Mouse (Mus musculus) stomach, embryonic 16.5 days (tissue): ENCODE measurements around the gene Gstt3. TPM values are rescaled to one million over a fixed set of nuclear protein-coding genes. Genes with fewer than 3 reads are reported as not detected.
A peak's percentile ranks its signal among the peaks of the same experiment; 100 is the strongest.
"Not testable (repeated sequence)": the region's sequence is repeated elsewhere in the genome, so short reads cannot be mapped to it uniquely, and the experiment has no call there.

Source experiments
- ATAC-seq: fragments of 200-750 bp; cut with Nextera tagmentation; 2 replicates; pipeline ENCODE4 v1.8.0; 2017; ENCODE audit warnings: moderate number of reproducible peaks, moderate TSS enrichment; ENCODE audit not compliant: insufficient read depth, low FRiP score
- H3K27ac ChIP-seq: fragments of 300-500 bp; sonication (generic); 2 replicates; pipeline ENCODE4 v1.5.1; 2014; ENCODE audit warnings: low read length
- H3K27me3 ChIP-seq: fragments of 300-500 bp; sonication (generic); 2 replicates; pipeline ENCODE4 v1.6.1; 2014; ENCODE audit warnings: low read length, control low read depth, mixed read lengths; ENCODE audit not compliant: control insufficient read depth, insufficient read depth
- H3K36me3 ChIP-seq: fragments of 300-500 bp; sonication (generic); 2 replicates; pipeline ENCODE4 v1.6.1; 2014; ENCODE audit warnings: low read length; ENCODE audit not compliant: control insufficient read depth, insufficient read depth
- H3K4me1 ChIP-seq: fragments of 300-500 bp; sonication (generic); 2 replicates; pipeline ENCODE4 v1.6.1; 2014; ENCODE audit warnings: low read length, control low read depth, mixed read lengths; ENCODE audit not compliant: control insufficient read depth, insufficient read depth
- H3K4me2 ChIP-seq: fragments of 300-500 bp; sonication (generic); 2 replicates; pipeline ENCODE4 v1.6.1; 2014; ENCODE audit warnings: low read depth, low read length, mixed read lengths
- H3K4me3 ChIP-seq: fragments of 300-500 bp; sonication (generic); replicated peaks from 2 replicates; pipeline ENCODE4 v1.5.1; 2014; ENCODE audit warnings: mild to moderate bottlenecking, low read length
- H3K9ac ChIP-seq: fragments of 300-500 bp; sonication (generic); 2 replicates; pipeline ENCODE4 v1.6.1; 2014; ENCODE audit warnings: low read length
- H3K9me3 ChIP-seq: fragments of 300-500 bp; sonication (generic); replicated peaks from 2 replicates; pipeline ENCODE4 v1.6.1; 2016; ENCODE audit warnings: low read length, control low read depth; ENCODE audit not compliant: control insufficient read depth
- WGBS: fragments of 180-500 bp; shearing (Covaris S2); extraction: QIAGEN DNeasy Blood & Tissue Kit; methylation state at CpG from one replicate; pipeline ENCODE4 v1.1.7; 2014; 5-methylcytosine and 5-hydroxymethylcytosine counted together
- polyA plus RNA-seq: library from polyadenylated mRNA; unstranded; fragments of >200 nt; fragmentation: Nextera tagmentation; extraction: Ambion mirVana; gene quantifications from 2 replicates; pipeline ENCODE4 v1.2.1, GENCODE M21; 2015

The Gstt3 gene
- polyA plus RNA-seq, 1 experiment from 2014 or later = 50.2 TPM

DNA sequence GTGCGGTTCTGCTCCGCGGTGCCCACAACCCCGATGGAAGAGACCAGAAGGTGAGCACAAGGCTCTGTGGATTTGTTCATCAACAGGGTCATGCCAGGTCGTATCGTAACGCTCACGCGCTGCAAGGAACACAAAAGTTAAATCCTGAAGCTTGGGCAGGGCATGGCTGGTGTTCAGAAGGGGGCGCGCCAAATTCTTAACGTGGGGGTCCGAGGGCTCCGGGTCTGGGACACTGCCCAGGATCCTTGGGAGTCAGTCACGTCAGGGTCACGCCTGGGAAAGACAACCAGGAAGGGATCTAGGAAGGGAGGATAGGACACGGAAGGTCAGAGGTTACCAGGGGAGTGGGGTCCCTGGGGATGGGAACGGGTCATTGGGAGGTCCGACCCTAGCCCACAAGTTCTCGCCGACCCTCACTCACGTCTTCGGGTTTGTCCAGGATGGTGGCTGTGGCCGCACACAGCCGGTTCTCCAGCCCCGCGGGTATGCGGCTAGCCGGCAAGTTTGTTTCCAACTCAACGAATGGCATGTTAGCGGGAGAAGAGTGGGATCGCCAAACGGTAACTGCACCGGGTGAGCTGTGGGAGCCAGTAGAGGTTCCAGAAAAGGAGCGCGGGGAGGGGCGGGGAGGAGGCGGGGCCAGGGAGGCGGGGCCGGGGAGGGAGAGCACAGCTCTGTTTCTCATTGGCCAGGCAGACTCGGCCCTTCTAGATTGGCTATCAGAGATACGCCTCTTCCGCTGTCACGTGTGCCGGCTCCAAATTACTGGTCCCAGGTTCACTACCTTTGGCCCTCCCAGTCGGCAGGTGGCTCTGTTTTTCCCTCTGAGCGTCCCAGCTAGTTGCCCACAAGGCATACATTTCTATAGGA, 8.2 kb downstream of the Gstt3 start, which contains the start of gene Ddt:
Gene Ddt, minus strand, starts transcription at position 620 of the 870 bp plus-strand sequence.
- peak; percentile 95 for ATAC-seq
- peak within 1 kb of the TSS; percentile 77 for H3K9ac ChIP-seq
- H3K27ac ChIP-seq = peak within 1 kb of the TSS; percentile 58
- H3K9me3 ChIP-seq = no peaks in the 10 kb centered on the region
- no peaks in the 10 kb centered on the region for H3K27me3 ChIP-seq
- H3K36me3 ChIP-seq = no peaks in the 10 kb centered on the region
- WGBS = under 1% methylated on average over 46 of the region's 47 CpGs
- H3K4me2 ChIP-seq = peak within 1 kb of the TSS; percentile 97
- peaks cover 5% of the 10 kb centered on the region for H3K4me1 ChIP-seq
- H3K4me3 ChIP-seq = peak within 1 kb of the TSS; percentile 74

DNA sequence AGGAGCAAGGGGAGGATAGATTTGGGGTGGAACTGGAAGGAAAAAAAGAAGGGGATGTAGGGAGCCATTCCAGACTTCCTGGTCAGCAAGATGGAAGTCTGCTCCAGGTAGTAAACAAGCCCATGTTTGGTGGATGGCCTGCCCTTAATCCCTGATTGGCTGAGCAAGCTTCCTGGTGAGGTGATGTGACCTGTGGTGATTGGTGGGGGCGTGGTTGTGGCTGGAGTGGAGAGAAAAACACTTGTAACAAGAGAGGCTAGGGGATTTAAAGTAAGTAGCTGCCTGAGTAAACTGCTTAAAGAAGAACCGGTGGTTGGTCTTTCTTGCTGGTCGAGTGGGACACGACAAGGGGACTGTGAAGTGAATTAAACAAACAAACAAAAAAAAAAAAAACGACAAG, 13.5 kb downstream of the Gstt3 start:
- H3K9me3 ChIP-seq, H3K4me3 ChIP-seq, H3K27ac ChIP-seq, H3K27me3 ChIP-seq, H3K36me3 ChIP-seq, ATAC-seq, H3K4me2 ChIP-seq, H3K9ac ChIP-seq: not testable (repeated sequence)
- 30% methylated on average over 5 of the region's 5 CpGs for WGBS
- H3K4me1 ChIP-seq = peaks cover 12% of the 10 kb centered on the region

DNA sequence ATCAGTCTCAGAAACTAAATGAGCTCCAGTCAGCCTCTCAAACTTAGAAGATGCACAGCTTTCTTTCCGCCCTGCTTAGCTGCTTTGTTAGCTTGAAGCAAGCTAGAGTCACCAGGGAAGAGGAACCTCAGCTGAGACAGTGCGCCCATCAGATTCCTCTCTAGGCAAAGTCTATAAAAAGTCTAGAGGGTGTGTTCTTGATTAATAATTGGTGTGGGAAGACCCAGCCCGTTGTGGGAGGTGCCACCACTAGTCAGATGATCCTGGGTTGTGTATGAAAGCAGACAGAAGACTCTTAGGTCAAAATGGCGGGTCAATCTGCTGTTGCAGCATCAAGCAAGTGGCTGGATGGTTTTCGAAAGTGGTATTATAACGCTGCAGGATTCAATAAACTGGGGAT, 14.4 kb downstream of the Gstt3 start:
- peaks cover 7% of the 10 kb centered on the region for H3K4me1 ChIP-seq
- no peak overlapping the region for H3K4me2 ChIP-seq
- ATAC-seq = no peak
- no peaks in the 10 kb centered on the region for H3K36me3 ChIP-seq
- H3K27ac ChIP-seq = no peak overlapping the region
- WGBS = 86% methylated on average over 6 of the region's 6 CpGs
- H3K9me3 ChIP-seq = no peaks in the 10 kb centered on the region
- H3K27me3 ChIP-seq = no peaks in the 10 kb centered on the region
- no peak overlapping the region for H3K4me3 ChIP-seq
- H3K9ac ChIP-seq = no peak overlapping the region

DNA sequence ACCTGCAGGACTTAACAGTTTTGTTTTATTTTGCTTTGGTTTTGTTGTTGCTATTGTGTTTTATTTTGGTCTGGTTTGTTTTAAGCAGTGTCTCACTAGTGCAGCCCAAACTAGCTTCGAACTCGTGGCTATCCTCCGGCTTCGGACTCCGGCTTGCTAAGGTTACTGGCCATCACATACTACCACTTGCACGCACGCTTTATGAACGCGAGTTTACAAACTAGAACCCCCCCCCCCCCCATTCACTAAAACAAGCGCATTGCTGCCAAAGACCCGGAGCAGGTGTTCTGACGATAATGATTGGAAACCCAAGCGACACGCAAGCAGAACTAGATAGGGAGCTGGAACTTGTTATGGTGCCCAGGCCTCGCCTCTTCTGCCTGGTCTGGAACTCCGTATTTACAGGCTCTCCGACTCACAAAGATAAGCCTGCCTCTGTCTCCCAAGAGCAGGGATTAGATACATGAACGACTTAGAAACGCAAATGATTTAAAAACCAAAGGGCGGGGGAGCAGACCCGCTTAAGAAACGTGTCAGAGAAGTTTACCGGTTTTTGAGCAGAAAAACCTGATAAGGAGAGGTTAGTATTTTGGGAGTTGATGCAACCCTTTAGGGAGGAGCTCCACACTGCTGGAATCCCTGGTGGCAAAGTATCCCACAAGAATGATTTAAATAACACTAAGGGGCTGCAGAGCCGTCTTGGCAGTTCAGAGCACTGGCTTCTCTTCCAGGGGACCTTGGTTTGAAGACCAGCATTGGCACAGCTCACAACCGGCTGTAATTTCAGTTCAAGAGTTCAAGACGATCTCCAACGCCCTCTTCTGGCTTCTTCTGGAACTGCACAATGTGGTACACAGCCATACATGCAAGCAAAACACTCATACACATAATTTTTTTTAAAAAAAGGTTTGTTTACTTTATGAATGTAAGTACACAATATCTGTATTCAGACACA, 16.4 kb downstream of the Gstt3 start:
- peak; percentile 23; the same call in 1 of the 2 replicates for ATAC-seq
- H3K27me3 ChIP-seq = no peaks in the 10 kb centered on the region
- H3K36me3 ChIP-seq = no peaks in the 10 kb centered on the region
- H3K27ac ChIP-seq = peak overlapping the region; percentile 73
- 1% methylated on average over 27 of the region's 27 CpGs for WGBS
- H3K4me2 ChIP-seq = peak overlapping the region; percentile 78
- H3K9ac ChIP-seq = peak overlapping the region; percentile 91
- peak overlapping the region; percentile 90 for H3K4me3 ChIP-seq
- peaks cover 7% of the 10 kb centered on the region for H3K4me1 ChIP-seq
- H3K9me3 ChIP-seq = no peaks in the 10 kb centered on the region

DNA sequence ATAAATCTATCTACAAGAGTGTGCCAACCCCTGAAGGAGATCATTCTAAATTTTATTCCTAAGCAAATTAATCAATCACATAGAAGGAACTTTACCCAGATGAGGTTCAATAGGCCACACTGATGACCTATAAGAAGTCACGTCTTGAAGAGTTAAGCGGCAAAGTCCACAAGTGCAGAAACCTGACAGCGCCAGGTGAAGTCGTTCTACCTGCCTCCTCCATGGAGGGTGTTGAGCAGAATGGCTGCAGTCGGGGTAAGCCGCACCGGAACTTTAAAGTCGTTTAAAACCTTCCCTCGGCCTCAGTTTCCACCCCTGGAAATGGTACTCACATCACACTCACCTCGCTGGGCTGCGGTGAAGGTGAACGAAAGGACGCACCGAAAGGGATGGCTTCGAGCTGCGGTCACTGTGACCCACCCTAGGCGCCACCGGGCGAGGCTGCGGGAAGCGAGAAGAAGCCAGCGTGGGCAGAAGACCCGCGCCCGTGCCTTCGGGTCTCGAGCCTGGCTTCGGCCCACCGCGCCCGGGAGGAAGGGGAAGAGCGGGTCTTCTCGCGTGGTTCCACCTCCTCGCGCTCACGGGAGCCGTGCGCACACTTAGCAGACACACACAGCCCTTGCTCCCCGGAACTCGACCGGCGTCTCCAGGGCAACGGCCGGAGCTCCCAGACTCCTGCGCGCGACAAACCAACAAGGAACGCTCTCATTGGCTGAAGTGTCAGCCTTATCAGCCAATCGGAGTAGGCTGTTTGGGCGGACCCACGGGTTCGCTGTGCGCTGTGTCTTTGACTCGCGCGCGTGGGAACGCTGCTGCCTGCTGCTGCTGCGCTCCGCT, 17.3 kb downstream of the Gstt3 start, which contains the start of gene Cabin1:
Gene Cabin1, minus strand, starts transcription at position 660 of the 837 bp plus-strand sequence.
- WGBS = under 1% methylated on average over 61 of the region's 61 CpGs

DNA sequence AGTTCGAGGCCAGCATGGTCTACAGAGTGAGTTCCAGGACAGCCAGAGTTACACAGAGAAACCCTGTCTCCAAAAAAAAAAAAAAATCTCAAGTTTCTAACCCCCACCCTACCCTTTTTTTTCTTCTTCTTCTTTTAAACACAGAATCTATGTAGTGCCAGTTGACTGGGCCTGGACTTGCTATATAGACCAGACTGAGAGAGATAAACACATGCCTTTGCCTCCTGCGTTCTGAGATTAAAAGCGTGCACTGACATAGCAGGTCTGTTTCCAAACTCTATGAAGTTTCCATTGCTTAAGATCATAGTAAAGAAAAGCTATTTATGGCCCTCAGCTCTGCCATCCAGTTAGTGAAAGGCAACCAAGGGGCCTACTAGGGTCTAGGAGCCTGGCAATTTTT, 18.8 kb downstream of the Gstt3 start:
- no peaks in the 10 kb centered on the region; the same call in 1 of the 2 replicates for H3K9me3 ChIP-seq
- H3K36me3 ChIP-seq = peaks cover 6% of the 10 kb centered on the region; the same call in 1 of the 2 replicates
- ATAC-seq = no peak
- H3K27ac ChIP-seq = no peak overlapping the region
- no peak overlapping the region for H3K4me2 ChIP-seq
- peaks cover 7% of the 10 kb centered on the region for H3K4me1 ChIP-seq
- H3K9ac ChIP-seq = 0 out of 2 replicates have a peak overlapping the region, but pooled peaks have one; percentile 28
- WGBS = 86% methylated on average over 3 of the region's 3 CpGs
- no peak overlapping the region for H3K4me3 ChIP-seq
- no peaks in the 10 kb centered on the region for H3K27me3 ChIP-seq

More for the DNA sequence above, 17.3 kb downstream of the Gstt3 start, which contains the start of gene Cabin1:
- Histone ChIP-seq H3K27ac (peak within 1 kb of the TSS; percentile 73), H3K4me2 (peak within 1 kb of the TSS; percentile 78), H3K9me3 (no peaks in the 10 kb centered on the region), H3K27me3 (no peaks in the 10 kb centered on the region), H3K4me3 (peak within 1 kb of the TSS; percentile 90), H3K9ac (peak within 1 kb of the TSS; percentile 91), H3K36me3 (no peaks in the 10 kb centered on the region), H3K4me1 (peaks cover 7% of the 10 kb centered on the region)
- peak; percentile 99 for ATAC-seq

DNA sequence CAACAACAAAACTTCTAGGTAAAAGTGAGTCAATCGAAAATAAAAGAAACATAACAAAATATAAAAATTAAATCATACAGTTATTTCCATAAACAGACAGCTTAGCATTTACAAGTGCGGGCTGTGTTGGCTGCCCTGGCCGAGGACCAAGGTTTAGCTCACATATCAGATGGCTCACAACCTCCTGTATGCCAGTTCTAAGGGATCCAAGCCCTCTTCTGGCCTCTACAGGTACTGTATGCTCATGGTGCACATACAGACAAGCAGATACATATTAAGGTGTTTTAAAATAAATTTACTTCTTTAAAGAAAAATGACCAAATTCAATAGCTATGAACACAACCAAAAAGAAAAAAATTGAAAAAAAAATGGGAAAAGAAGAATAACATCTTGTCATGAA, 20.9 kb downstream of the Gstt3 start:
- no peak overlapping the region for H3K9ac ChIP-seq
- H3K4me3 ChIP-seq = no peak overlapping the region
- no peak overlapping the region for H3K4me2 ChIP-seq
- no peaks in the 10 kb centered on the region; the same call in 1 of the 2 replicates for H3K9me3 ChIP-seq
- no peak overlapping the region for H3K27ac ChIP-seq
- H3K27me3 ChIP-seq = no peaks in the 10 kb centered on the region
- H3K36me3 ChIP-seq = peaks cover 6% of the 10 kb centered on the region; the same call in 1 of the 2 replicates
- no peak for ATAC-seq
- peaks cover 7% of the 10 kb centered on the region for H3K4me1 ChIP-seq
- 97% methylated on average over 3 of the region's 3 CpGs for WGBS

DNA sequence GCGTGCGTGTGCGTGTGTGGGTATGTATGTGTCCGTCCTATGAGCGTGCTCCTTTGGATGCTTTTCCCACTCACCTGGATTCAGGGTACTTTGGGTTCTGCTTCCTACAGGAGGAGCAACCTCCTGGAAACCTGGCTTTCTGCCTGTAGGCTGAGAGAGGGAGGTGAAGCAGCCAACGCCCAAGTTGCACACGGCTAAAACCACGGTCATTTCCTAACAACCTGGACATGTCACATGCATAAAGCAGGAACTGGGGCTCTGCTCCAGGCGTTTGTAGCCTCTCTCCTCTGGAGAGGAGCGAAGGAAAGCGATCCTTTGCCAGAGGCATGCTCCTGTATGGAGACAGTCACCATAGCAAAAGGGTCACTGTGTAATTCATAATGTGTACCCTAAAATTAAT, 24.5 kb downstream of the Gstt3 start:
- Histone ChIP-seq H3K36me3 (peaks cover 11% of the 10 kb centered on the region; the same call in 1 of the 2 replicates), H3K4me1 (no peaks in the 10 kb centered on the region), H3K9ac (no peak overlapping the region), H3K27me3 (no peaks in the 10 kb centered on the region), H3K9me3 (no peaks in the 10 kb centered on the region; the same call in 1 of the 2 replicates), H3K4me2 (no peak overlapping the region), H3K4me3 (no peak overlapping the region), H3K27ac (no peak overlapping the region)
- 90% methylated on average over 11 of the region's 11 CpGs for WGBS
- no peak for ATAC-seq
